Mouse (Mus musculus): Measurements from ENCODE around the gene Rfxank. TPM values are rescaled to one million over a fixed set of nuclear protein-coding genes. Genes with fewer than 3 reads are reported as not detected.

Gene Rfxank
- polyA plus RNA-seq, 1 experiment from 2014 or later: 13.6 TPM

GRCm38 (mm10) chr8:70118726-70119700, 19.9 kb downstream of the Rfxank start:
- Histone ChIP-seq H3K9me3 (no peaks in the 10 kb centered on the region), H3K4me1 (replicated peaks) (peaks cover 29% of the 10 kb centered on the region), H3K4me3 (peak overlapping the region; percentile 58), H3K9ac (peak overlapping the region; percentile 77), H3K36me3 (peaks cover 16% of the 10 kb centered on the region), H3K27me3 (no peaks in the 10 kb centered on the region), H3K27ac (replicated peaks) (peak overlapping the region; percentile 89), H3K4me2 (peak overlapping the region; percentile 62)
- ATAC-seq (ENCODE audit: low FRiP score, low read depth): peak; percentile 79
- 4% methylated on average over 17 of the region's 17 CpGs for WGBS

- 14% methylated on average over 9 of the region's 9 CpGs for WGBS
- Histone ChIP-seq H3K4me1 (replicated peaks) (peaks cover 33% of the 10 kb centered on the region), H3K27ac (replicated peaks) (no peak overlapping the region), H3K4me3 (peak overlapping the region; percentile 58), H3K27me3 (no peaks in the 10 kb centered on the region), H3K36me3 (peaks cover 25% of the 10 kb centered on the region), H3K9me3 (no peaks in the 10 kb centered on the region), H3K4me2 (peak overlapping the region; percentile 62), H3K9ac (no peak overlapping the region)
- ATAC-seq (ENCODE audit: low FRiP score, low read depth): no peak
Measured at GRCm38 (mm10) chr8:70117611-70118010, 21.3 kb downstream of the Rfxank start.

GRCm38 (mm10) chr8:70114892-70115291, 24.1 kb downstream of the Rfxank start:
- no peaks in the 10 kb centered on the region for H3K9me3 ChIP-seq
- H3K27ac ChIP-seq (replicated peaks): no peak overlapping the region
- H3K4me1 ChIP-seq (replicated peaks): peaks cover 44% of the 10 kb centered on the region
- ATAC-seq (ENCODE audit: low FRiP score, low read depth): no peak
- no peak overlapping the region for H3K4me3 ChIP-seq
- no peak overlapping the region for H3K4me2 ChIP-seq
- 71% methylated on average over 13 of the region's 13 CpGs for WGBS
- H3K9ac ChIP-seq: no peak overlapping the region
- peaks cover 45% of the 10 kb centered on the region for H3K36me3 ChIP-seq
- H3K27me3 ChIP-seq: no peaks in the 10 kb centered on the region

- peaks cover 49% of the 10 kb centered on the region for H3K36me3 ChIP-seq
- H3K27ac ChIP-seq (replicated peaks): no peak overlapping the region
- no peaks in the 10 kb centered on the region for H3K27me3 ChIP-seq
- 21% methylated on average over 6 of the region's 6 CpGs for WGBS
- no peaks in the 10 kb centered on the region for H3K9me3 ChIP-seq
- no peak for ATAC-seq (ENCODE audit: low FRiP score, low read depth)
- H3K4me1 ChIP-seq (replicated peaks): peaks cover 47% of the 10 kb centered on the region
- H3K4me3 ChIP-seq: no peak overlapping the region
- H3K4me2 ChIP-seq: no peak overlapping the region
- H3K9ac ChIP-seq: no peak overlapping the region
Measured at GRCm38 (mm10) chr8:70114488-70114887, 24.5 kb downstream of the Rfxank start.

GRCm38 (mm10) chr8:70112401-70113016, 26.4 kb downstream of the Rfxank start:
- no peaks in the 10 kb centered on the region for H3K9me3 ChIP-seq
- H3K4me1 ChIP-seq (replicated peaks): peaks cover 36% of the 10 kb centered on the region
- no peaks in the 10 kb centered on the region for H3K27me3 ChIP-seq
- H3K27ac ChIP-seq (replicated peaks): no peak overlapping the region
- no peak overlapping the region for H3K4me3 ChIP-seq
- H3K36me3 ChIP-seq: peaks cover 68% of the 10 kb centered on the region
- ATAC-seq (ENCODE audit: low FRiP score, low read depth): no peak
- WGBS: 9% methylated on average over 43 of the region's 43 CpGs
- H3K9ac ChIP-seq: peak overlapping the region; percentile 12; the same call in 1 of the 2 replicates
- peak overlapping the region; percentile 9; the same call in 1 of the 2 replicates for H3K4me2 ChIP-seq

GRCm38 (mm10) chr8:70111192-70111795, 27.7 kb downstream of the Rfxank start:
- H3K9ac ChIP-seq: no peak overlapping the region
- H3K27me3 ChIP-seq: no peaks in the 10 kb centered on the region
- H3K4me2 ChIP-seq: no peak overlapping the region
- peak; percentile 4; the same call in 1 of the 2 replicates for ATAC-seq (ENCODE audit: low FRiP score, low read depth)
- H3K27ac ChIP-seq (replicated peaks): no peak overlapping the region
- H3K4me3 ChIP-seq: no peak overlapping the region
- H3K4me1 ChIP-seq (replicated peaks): peaks cover 24% of the 10 kb centered on the region
- 58% methylated on average over 23 of the region's 23 CpGs for WGBS
- no peaks in the 10 kb centered on the region for H3K9me3 ChIP-seq
- H3K36me3 ChIP-seq: peaks cover 77% of the 10 kb centered on the region

GRCm38 (mm10) chr8:70110451-70110850, 28.5 kb downstream of the Rfxank start:
- no peak for ATAC-seq (ENCODE audit: low FRiP score, low read depth)
- 94% methylated on average over 2 of the region's 2 CpGs for WGBS
- no peaks in the 10 kb centered on the region for H3K9me3 ChIP-seq
- H3K4me1 ChIP-seq (replicated peaks): peaks cover 24% of the 10 kb centered on the region
- no peak overlapping the region for H3K9ac ChIP-seq
- H3K27me3 ChIP-seq: no peaks in the 10 kb centered on the region
- H3K36me3 ChIP-seq: peaks cover 81% of the 10 kb centered on the region
- no peak overlapping the region for H3K27ac ChIP-seq (replicated peaks)
- H3K4me2 ChIP-seq: no peak overlapping the region
- no peak overlapping the region for H3K4me3 ChIP-seq

- Histone ChIP-seq H3K27me3 (no peaks in the 10 kb centered on the region), H3K27ac (replicated peaks) (no peak overlapping the region), H3K9ac (no peak overlapping the region), H3K4me1 (replicated peaks) (0 out of 2 replicates have a peak, but pooled peaks cover 4% of the 10 kb centered on the region), H3K4me3 (no peak overlapping the region), H3K36me3 (peaks cover 71% of the 10 kb centered on the region), H3K4me2 (no peak overlapping the region), H3K9me3 (no peaks in the 10 kb centered on the region)
- 79% methylated on average over 7 of the region's 7 CpGs for WGBS
- no peak for ATAC-seq (ENCODE audit: low FRiP score, low read depth)
Measured at GRCm38 (mm10) chr8:70104922-70105321, 34.0 kb downstream of the Rfxank start.

- H3K4me1 ChIP-seq (replicated peaks): 0 out of 2 replicates have a peak, but pooled peaks cover under 1% of the 10 kb centered on the region
- 0 out of 2 replicates have a peak, but pooled peaks have one; percentile 55 for ATAC-seq (ENCODE audit: low FRiP score, low read depth)
Measured at GRCm38 (mm10) chr8:70104506-70104905, 34.4 kb downstream of the Rfxank start.

GRCm38 (mm10) chr8:70100241-70100640, 38.7 kb downstream of the Rfxank start:
- Histone ChIP-seq H3K4me1 (replicated peaks) (no peaks in the 10 kb centered on the region), H3K9me3 (no peaks in the 10 kb centered on the region), H3K9ac (no peak overlapping the region), H3K27me3 (no peaks in the 10 kb centered on the region), H3K36me3 (peaks cover 76% of the 10 kb centered on the region), H3K4me3 (no peak overlapping the region), H3K4me2 (no peak overlapping the region), H3K27ac (replicated peaks) (no peak overlapping the region)
- 92% methylated on average over 8 of the region's 8 CpGs for WGBS
- no peak for ATAC-seq (ENCODE audit: low FRiP score, low read depth)

More at GRCm38 (mm10) chr8:70104506-70104905, 34.4 kb downstream of the Rfxank start:
- Histone ChIP-seq H3K9ac (no peak overlapping the region), H3K27ac (replicated peaks) (no peak overlapping the region), H3K4me2 (no peak overlapping the region), H3K27me3 (no peaks in the 10 kb centered on the region), H3K9me3 (no peaks in the 10 kb centered on the region), H3K36me3 (peaks cover 70% of the 10 kb centered on the region), H3K4me3 (no peak overlapping the region)
- WGBS: 18% methylated on average over 6 of the region's 6 CpGs

GRCm38 (mm10) chr8:70099276-70099675, 39.7 kb downstream of the Rfxank start:
- no peak overlapping the region for H3K9ac ChIP-seq
- H3K36me3 ChIP-seq: peaks cover 84% of the 10 kb centered on the region
- no peaks in the 10 kb centered on the region for H3K27me3 ChIP-seq
- no peak overlapping the region for H3K4me3 ChIP-seq
- H3K27ac ChIP-seq (replicated peaks): no peak overlapping the region
- no peaks in the 10 kb centered on the region for H3K4me1 ChIP-seq (replicated peaks)
- no peak for ATAC-seq (ENCODE audit: low FRiP score, low read depth)
- no peaks in the 10 kb centered on the region for H3K9me3 ChIP-seq
- WGBS: 82% methylated on average over 8 of the region's 8 CpGs
- H3K4me2 ChIP-seq: no peak overlapping the region

Measured in hindbrain, embryonic 15.5 days (tissue).